Mouse (Mus musculus): ENCODE data around the gene Mat1a. TPM values are rescaled to one million over a fixed set of nuclear protein-coding genes. Genes with fewer than 3 reads are reported as not detected.

Mat1a gene
- total RNA-seq (2015) (not detected in 2 replicates), total RNA-seq (2017) (not detected in 2 replicates)

DNA sequence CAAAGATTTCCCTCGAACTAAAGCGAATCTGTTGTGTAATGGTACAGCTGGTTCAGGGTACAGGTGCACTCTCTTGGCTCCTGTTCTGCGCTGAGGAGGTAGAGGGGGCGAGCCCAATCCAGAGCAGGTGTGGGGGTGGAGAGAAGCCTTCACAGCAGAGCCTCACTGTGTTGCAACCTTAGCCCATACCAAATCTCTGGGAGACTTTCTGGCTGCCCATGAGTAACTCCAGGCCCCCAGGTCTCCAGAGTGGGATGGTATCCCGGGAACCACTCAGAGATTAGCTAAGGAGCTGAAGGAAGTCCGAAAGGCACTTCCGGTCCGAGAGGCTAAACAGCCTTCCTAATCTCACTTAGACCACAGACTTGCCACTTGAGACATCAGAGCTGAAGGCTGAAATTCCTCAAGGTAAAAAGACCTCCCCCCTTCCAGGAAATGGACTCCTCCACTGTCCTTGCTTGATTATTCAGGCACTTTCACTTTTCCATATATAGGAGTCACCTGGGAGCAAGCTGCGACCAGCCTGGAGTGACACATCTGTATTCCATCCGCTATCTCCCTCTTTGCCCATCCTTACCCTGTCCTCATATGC, at the start of gene Mat1a:
TSS of gene Mat1a (plus strand) at position 183 of the 592 bp plus-strand sequence.
- no peak for ATAC-seq (ENCODE audit: poor library complexity, severe bottlenecking)

GRCm38 (mm10) chr14:41065168-41065567, 39.7 kb upstream of the Mat1a start:
- ATAC-seq (ENCODE audit: poor library complexity, severe bottlenecking) = no peak

DNA sequence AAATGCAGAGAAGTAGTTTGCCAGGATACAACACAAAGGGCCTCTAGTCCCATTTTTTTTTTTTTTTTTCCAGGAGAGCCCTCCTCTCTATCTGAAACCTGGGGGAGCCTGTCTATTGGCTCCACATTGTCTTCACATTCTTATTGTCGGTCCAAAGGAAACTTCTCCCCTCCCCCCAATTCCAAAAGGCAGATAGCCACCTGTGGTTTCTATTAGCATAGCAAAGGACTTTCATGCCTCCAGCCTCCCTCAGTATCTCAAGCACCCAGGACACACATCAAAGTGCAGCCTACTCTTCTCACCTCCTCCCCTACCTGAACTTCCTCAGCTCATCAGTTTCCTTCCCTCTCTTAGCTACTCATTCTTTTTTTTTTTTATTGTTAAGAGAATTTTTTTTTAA, 38.4 kb upstream of the Mat1a start:
- no peak for ATAC-seq (ENCODE audit: poor library complexity, severe bottlenecking)

DNA sequence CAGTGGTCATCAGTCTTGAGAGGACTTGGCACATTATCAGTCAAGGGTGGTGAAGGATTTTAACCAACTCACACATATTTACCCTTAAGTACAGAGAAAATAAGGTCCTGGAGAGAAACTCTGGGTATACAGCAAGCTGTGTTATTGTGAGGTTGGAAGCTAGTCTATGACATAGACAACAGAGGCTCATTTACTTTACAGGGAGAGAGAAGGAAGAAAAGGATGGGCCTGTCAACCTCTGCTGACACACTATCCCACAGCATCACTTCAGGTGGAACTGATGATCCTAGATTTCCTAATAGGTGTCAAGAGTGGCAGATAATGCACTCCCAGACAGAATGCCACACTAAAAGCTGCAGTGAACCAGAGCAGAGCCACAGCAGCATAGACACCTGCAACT, 35.7 kb upstream of the Mat1a start, which contains the start of gene Dydc2:
TSS of gene Dydc2 (minus strand) at position 101 of the 400 bp plus-strand sequence.
- ATAC-seq (ENCODE audit: poor library complexity, severe bottlenecking) = no peak

DNA sequence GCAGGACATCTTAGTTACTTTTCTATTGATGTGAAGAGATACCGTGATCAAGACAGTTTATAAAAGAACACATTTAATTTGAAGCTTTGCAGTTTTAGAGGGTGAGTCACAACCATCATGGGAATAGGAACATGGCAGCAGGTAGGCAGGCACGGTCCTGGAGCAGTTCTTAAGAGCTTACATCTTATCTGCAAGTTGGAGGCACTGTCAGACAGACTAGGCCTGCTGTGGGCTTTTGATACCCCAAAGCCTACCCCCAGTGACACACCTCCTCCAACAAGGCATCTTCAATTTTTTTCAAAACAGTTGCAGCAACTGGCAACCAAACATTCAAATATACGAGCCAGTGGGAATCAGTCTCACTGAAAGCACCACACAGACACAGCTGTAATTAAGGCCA, 34.5 kb upstream of the Mat1a start:
- no peak for ATAC-seq (ENCODE audit: poor library complexity, severe bottlenecking)

DNA sequence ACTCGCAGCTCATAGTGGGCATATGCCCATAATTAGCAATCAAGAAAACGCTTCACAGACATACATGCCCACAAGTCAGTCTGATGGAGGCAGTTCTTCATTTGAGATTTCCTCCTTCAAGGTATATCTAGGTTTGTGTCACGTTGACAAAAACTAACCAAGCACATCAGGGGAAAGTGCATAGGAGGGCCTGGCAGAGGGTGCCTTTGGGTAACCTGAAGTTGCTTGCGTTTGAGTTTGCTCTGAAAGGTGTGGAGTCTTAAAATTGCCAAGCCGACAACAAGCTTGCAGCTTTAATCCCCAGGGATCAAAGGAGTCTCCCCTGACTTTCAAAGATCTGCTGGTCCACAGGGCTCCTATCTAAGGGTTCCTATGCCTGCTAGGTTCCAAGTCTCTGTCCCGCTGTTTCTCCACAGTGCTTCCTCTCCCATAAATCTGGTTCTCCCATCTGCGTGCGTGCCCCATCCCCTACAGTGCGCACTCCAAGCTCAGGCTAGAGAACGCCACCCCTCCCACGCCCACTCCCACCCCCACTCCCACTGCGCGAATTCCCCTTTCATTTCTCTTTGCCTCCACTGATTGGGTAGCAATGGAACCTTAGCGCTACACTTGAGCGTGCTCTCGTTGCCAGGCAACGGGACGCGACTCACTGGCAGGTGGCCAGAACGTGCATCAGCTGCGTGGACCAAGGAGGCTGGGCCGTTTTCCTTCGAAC, 32.4 kb upstream of the Mat1a start, which contains the start of gene Dydc1:
TSS of gene Dydc1 (plus strand) at position 683 of the 715 bp plus-strand sequence.
- no peak for ATAC-seq (ENCODE audit: poor library complexity, severe bottlenecking)

GRCm38 (mm10) chr14:41072944-41073275, 31.9 kb upstream of the Mat1a start:
- no peak for ATAC-seq (ENCODE audit: poor library complexity, severe bottlenecking)

DNA sequence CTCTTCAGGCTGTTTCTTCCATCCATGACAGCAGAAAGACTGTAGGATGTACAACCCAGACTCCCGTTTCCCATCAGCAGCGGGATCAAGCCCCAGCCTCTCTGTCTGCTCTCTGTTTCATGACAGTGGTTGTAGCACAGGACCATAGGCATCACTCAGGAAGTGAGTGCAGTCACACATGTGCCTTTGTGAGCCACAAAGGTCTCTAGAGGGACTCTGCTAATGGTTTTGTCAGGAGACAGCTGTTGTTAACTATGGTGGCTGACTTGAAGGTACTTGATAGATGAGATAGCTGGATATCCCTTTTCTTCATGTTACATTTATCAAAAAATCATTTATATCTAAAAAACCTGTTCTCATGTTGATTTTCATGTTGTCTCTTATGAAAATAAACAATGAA, 22.4 kb upstream of the Mat1a start:
- no peak for ATAC-seq (ENCODE audit: poor library complexity, severe bottlenecking)

GRCm38 (mm10) chr14:41087509-41087908, 17.3 kb upstream of the Mat1a start:
- ATAC-seq (ENCODE audit: poor library complexity, severe bottlenecking) = no peak

- no peak for ATAC-seq (ENCODE audit: poor library complexity, severe bottlenecking)
Observed at GRCm38 (mm10) chr14:41090777-41091176, 14.1 kb upstream of the Mat1a start.

GRCm38 (mm10) chr14:41094114-41094513, 10.7 kb upstream of the Mat1a start:
- ATAC-seq (ENCODE audit: poor library complexity, severe bottlenecking) = no peak

DNA sequence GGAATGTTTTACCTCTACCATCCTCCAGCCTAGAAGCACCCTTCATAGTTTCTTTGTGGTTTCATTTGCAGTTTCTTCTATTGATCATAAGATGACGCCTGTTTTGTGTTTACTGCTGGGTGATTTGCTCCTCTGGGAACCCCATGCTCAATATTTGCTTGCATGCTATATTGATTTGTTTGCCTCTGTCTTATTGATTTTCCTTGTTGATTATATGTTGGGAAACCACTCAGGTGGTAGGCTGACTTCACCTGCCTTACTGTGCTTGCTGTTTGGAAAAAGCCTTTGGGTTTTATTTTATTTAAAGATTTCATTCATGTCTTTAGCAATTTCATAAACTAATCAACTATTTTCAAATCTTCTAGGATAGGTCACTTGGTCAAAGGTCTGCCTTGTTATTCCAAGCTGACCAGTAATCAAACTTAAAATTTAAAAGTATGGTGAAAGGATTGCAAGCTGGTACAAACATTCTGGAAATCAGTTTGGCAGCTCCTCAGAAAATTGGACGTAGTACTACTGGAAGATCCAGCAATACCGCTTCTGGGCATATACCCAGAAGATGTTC, 8.5 kb upstream of the Mat1a start:
- ATAC-seq (ENCODE audit: poor library complexity, severe bottlenecking) = no peak

GRCm38 (mm10) chr14:41098726-41099125, 6.1 kb upstream of the Mat1a start:
- ATAC-seq (ENCODE audit: poor library complexity, severe bottlenecking) = no peak

- ATAC-seq (ENCODE audit: poor library complexity, severe bottlenecking) = no peak
Observed at GRCm38 (mm10) chr14:41100712-41101111, 4.1 kb upstream of the Mat1a start.

DNA sequence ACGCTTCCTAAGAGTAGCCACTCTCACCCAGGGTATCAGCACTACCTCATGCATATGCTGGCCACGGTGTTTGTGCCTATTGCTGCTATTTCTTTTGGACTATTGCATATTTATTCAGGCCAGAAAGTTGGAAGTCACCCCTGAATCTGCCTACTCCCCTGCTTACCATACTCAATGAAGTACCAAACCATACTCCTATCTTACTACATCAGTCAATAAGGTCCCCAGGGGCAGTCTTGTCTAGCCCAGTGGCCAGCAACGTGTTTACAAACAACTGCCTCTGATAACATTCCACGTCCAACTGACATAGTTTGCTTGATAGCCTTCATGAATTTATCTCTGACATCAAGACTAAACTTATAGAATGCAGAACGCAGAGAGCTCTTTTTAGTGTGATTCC, 3.6 kb upstream of the Mat1a start:
- ATAC-seq (ENCODE audit: poor library complexity, severe bottlenecking) = no peak

DNA sequence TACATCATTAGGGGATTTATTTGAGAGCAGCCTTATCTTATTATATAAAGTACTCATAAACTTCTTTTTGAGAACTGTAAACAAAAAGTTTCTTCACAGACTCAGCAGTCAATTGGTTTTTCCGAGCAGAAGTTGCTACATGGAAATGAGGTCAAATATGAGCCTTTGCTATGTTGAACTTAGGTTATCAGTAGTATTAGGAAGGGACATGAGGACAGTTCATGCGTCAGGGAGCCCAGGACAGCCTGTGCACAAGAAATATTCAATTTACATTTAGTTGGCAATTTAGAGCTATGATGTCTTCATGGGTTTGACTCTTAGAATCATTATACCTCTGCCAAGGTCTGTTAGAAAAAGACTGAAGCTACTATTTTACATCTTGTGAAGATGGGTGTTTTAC, 2.6 kb upstream of the Mat1a start:
- no peak for ATAC-seq (ENCODE audit: poor library complexity, severe bottlenecking)

- ATAC-seq (ENCODE audit: poor library complexity, severe bottlenecking) = no peak
Observed at GRCm38 (mm10) chr14:41111031-41111668, 6.3 kb downstream of the Mat1a start.

DNA sequence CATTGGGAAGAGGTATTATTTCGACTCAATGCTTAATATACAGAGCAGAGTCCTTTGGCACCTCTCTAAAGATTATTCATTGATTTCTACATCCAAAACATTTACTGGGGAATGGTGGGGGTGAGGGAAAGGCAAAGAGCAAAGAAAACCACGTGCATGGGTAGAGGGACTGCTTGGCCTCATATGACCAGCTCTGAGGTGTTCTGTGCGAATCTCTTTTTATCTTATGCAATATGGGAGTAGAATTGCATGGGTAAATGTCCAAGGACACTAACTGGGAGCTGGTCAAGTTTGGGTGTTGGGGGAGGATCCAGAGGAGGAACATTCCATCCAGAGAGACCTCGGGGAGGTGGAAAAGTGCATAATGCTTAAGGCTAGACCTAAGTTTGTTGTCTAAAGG, 8.1 kb downstream of the Mat1a start:
- no peak for ATAC-seq (ENCODE audit: poor library complexity, severe bottlenecking)

- no peak for ATAC-seq (ENCODE audit: poor library complexity, severe bottlenecking)
Observed at GRCm38 (mm10) chr14:41116271-41116670, 11.4 kb downstream of the Mat1a start.

DNA sequence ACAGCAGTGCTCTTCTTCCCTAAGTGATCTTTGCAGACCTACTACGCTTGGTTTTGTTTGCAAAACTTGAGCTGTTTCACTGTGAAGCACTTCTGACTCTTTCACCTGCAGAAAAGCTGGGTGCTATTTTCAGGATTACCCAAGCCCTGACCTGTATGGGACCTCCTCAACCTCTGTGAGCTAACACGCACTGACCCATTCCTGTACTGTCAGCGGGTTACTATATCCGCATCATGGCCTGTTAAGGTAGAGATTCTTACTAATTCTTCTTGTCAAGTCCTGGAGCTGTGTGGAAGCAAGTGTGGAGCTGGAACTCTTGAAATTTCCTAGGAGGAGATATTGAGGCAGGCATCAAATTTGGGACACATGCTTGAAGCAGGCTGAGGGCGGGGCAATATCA, 19.8 kb downstream of the Mat1a start:
- ATAC-seq (ENCODE audit: poor library complexity, severe bottlenecking) = no peak

- ATAC-seq (ENCODE audit: poor library complexity, severe bottlenecking) = no peak
Observed at GRCm38 (mm10) chr14:41127997-41128396, 23.2 kb downstream of the Mat1a start.

DNA sequence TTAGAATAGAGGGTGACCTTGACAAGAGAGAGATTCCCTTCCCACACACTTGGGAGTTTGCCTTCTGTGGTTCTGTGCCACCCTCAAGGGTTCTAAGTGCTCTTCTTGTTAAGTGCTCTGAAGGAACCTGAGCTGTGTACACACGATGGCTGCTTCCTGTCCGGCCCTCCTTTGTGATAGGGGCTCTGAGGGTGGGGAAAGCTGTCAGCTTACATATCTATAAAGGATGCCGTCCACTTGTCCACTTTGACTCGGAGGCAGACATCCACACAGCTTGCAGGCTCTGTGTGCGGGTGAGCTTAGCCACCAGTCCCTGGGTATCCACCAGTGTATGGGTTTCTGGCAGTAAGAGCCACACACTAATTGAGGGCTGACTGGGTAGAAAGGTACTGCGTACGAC, 26.7 kb downstream of the Mat1a start, which contains the start of gene Sftpa1:
TSS of gene Sftpa1 (plus strand) at position 243 of the 400 bp plus-strand sequence.
- no peak for ATAC-seq (ENCODE audit: poor library complexity, severe bottlenecking)

Data from megakaryocyte, adult 5-6 weeks (primary cell).